25 mouse cellular contexts compared by ENCODE assay signal in genomic region chr3:16071906-16072305, GRCm38 (mm10).
DNase-seq lines count a peak whose midpoint lies in the region; ATAC-seq and TF ChIP-seq lines count a peak whose summit lies in the region.
"Had no signal": no experiment of that assay in that cellular context is flagged by ENCODE, and none has a peak within 500 bp of the region (broad histone marks: within the 10 kb centered on the region; RNA-seq: fewer than 3 reads in every experiment).

No protein-coding gene starts in this region.

- H3K4me3 ChIP-seq in megakaryocyte, embryonic 14.5 days (replicated peaks): peak overlapping the region; percentile 68
- peak overlapping the region; percentile 4; a peak in 2 of 4 replicates for H3K4me3 ChIP-seq in MEL (ENCODE audit: control insufficient read depth in 1 of 2, insufficient read depth in 1 of 2, low read depth in 2 of 2, low read length in 2 of 2)
- H3K4me3 ChIP-seq in cerebellum, adult 2 months (replicated peaks; ENCODE audit: insufficient read depth, low read depth, low read length): no peak overlapping the region
- H3K4me3 ChIP-seq: embryonic facial prominence, embryonic 13.5 days; embryonic facial prominence, embryonic 15.5 days; erythroblast, embryonic 14.5 days; forebrain, embryonic 10.5 days; forebrain, embryonic 12.5 days had no signal

- H3K4me1 ChIP-seq in megakaryocyte, embryonic 14.5 days: peaks cover 5% of the 10 kb centered on the region; the same call in 1 of the 2 replicates
- no peaks in the 10 kb centered on the region for H3K4me1 ChIP-seq in MEL (ENCODE audit: control insufficient read depth in 1 of 2, insufficient read depth in 2 of 2, low read length in 2 of 2)
- H3K4me1 ChIP-seq in cerebellum, adult 2 months (ENCODE audit: control insufficient read depth, insufficient read depth, low read length): no peaks in the 10 kb centered on the region
- H3K4me1 ChIP-seq: embryonic facial prominence, embryonic 13.5 days; embryonic facial prominence, embryonic 15.5 days; forebrain, embryonic 10.5 days; forebrain, embryonic 12.5 days had no signal

- H3K9me3 ChIP-seq in megakaryocyte, embryonic 14.5 days: 0 out of 2 replicates have a peak, but pooled peaks cover 2% of the 10 kb centered on the region
- H3K9me3 ChIP-seq in MEL (replicated peaks; ENCODE audit: insufficient read depth, low read length): no peaks in the 10 kb centered on the region
- H3K9me3 ChIP-seq: embryonic facial prominence, embryonic 13.5 days; embryonic facial prominence, embryonic 15.5 days; forebrain, embryonic 10.5 days; forebrain, embryonic 12.5 days; G1E had no signal

- DNase-seq in 3134 (ENCODE audit: extremely low read depth, insufficient read length, low spot score) (peak; percentile 29), 416B (ENCODE audit: low read depth) (peak; percentile 20), MEL (ENCODE audit: low read depth, low spot score) (no peak)
- no peak for DNase-seq in cerebellum, postnatal 14 days
- DNase-seq in cerebellum, adult 2 months: no peak
- DNase-seq in heart, postnatal 10 days: no peak
- DNase-seq: adrenal gland, adult 2 months; adrenal gland, postnatal 10 days; adrenal gland, postnatal 25 days; cerebellum, adult 11 months; cerebellum, adult 18-20 months; cerebellum, adult 9-10 months; cerebellum, postnatal 10 days; cerebellum, postnatal 36 days; embryo, embryonic 11 days had no signal

- H3K9ac ChIP-seq in MEL (ENCODE audit: control insufficient read depth, low read depth, low read length, poor library complexity, severe bottlenecking): no peak overlapping the region
- H3K9ac ChIP-seq: embryonic facial prominence, embryonic 13.5 days; embryonic facial prominence, embryonic 15.5 days; forebrain, embryonic 12.5 days had no signal

- TF ChIP-seq RAD21 in MEL (IDR thresholded peaks at IDR 0.05; ENCODE audit: low read depth, low read length): no peak

- H3K27me3 ChIP-seq in megakaryocyte, embryonic 14.5 days (replicated peaks): no peaks in the 10 kb centered on the region
- H3K27me3 ChIP-seq in MEL (ENCODE audit: control insufficient read depth in 1 of 2, insufficient read depth in 2 of 2, low read length in 2 of 2): no peaks in the 10 kb centered on the region
- no peaks in the 10 kb centered on the region for H3K27me3 ChIP-seq in cerebellum, adult 2 months (ENCODE audit: control insufficient read depth, insufficient read depth, low read length)
- H3K27me3 ChIP-seq: embryonic facial prominence, embryonic 13.5 days; embryonic facial prominence, embryonic 15.5 days; forebrain, embryonic 12.5 days had no signal

- TF ChIP-seq EP300 in MEL (IDR thresholded peaks at IDR 0.05; ENCODE audit: low read depth in 1 of 2, low read length in 2 of 2): no peak

- intact Hi-C loops in heart, postnatal 10 days (cut with DNase I): no loop called here

- ATAC-seq in megakaryocyte, adult 5-6 weeks (ENCODE audit: poor library complexity, severe bottlenecking): no peak
- ATAC-seq: forebrain, embryonic 14.5 days; forebrain, embryonic 16.5 days had no signal

- H3K27ac ChIP-seq in MEL (ENCODE audit: control insufficient read depth, low read depth, low read length): no peak overlapping the region
- no peak overlapping the region for H3K27ac ChIP-seq in cerebellum, adult 2 months (ENCODE audit: insufficient read depth, low read length)
- H3K27ac ChIP-seq: embryonic facial prominence, embryonic 13.5 days; embryonic facial prominence, embryonic 15.5 days; forebrain, embryonic 10.5 days; forebrain, embryonic 12.5 days had no signal

- H3K79me2 ChIP-seq in MEL (ENCODE audit: control insufficient read depth, insufficient read depth, low read length, poor library complexity): no peaks in the 10 kb centered on the region

- no peak for TF ChIP-seq CTCF in MEL (IDR thresholded peaks at IDR 0.05 in 2 of 3, conservative IDR thresholded peaks at IDR 0.05 in 1 of 3; ENCODE audit: control insufficient read depth in 1 of 3, insufficient read depth in 1 of 3, low read depth in 2 of 3, low read length in 3 of 3, poor library complexity in 1 of 3, severe bottlenecking in 1 of 3)
- no peak for TF ChIP-seq CTCF in cerebellum, adult 2 months (IDR thresholded peaks at IDR 0.05; ENCODE audit: borderline replicate concordance, insufficient read depth, low read depth, low read length)

- no peak for TF ChIP-seq POLR2A in MEL (IDR thresholded peaks at IDR 0.05; ENCODE audit: control insufficient read depth in 1 of 2, insufficient read depth in 1 of 2, low read depth in 1 of 2, low read length in 2 of 2, poor library complexity in 1 of 2)
- no peak for TF ChIP-seq POLR2A in cerebellum, adult 2 months (IDR thresholded peaks at IDR 0.05; ENCODE audit: borderline replicate concordance, insufficient read depth, low read length)

- WGBS in cerebellum, adult 2 months: 72% methylated on average over 13 of the region's 13 CpGs

- no peaks in the 10 kb centered on the region for H3K36me3 ChIP-seq in megakaryocyte, embryonic 14.5 days (replicated peaks; ENCODE audit: low read length)
- no peaks in the 10 kb centered on the region for H3K36me3 ChIP-seq in MEL (ENCODE audit: control insufficient read depth in 1 of 2, insufficient read depth in 2 of 2, low read length in 2 of 2)
- H3K36me3 ChIP-seq: embryonic facial prominence, embryonic 13.5 days; embryonic facial prominence, embryonic 15.5 days; forebrain, embryonic 10.5 days; forebrain, embryonic 12.5 days; G1E had no signal

TF ChIP-seq in MEL, 35 proteins besides CTCF, POLR2A, EP300 and RAD21:
- TF ChIP-seq ELF1 (IDR thresholded peaks at IDR 0.05; ENCODE audit: low read depth, low read length): no peak
- no peak for TF ChIP-seq ZKSCAN1 (IDR thresholded peaks at IDR 0.05; ENCODE audit: low read depth, low read length)
- TF ChIP-seq MEF2A (IDR thresholded peaks at IDR 0.05; ENCODE audit: extremely low read depth, insufficient replicate concordance, low read depth, low read length, poor library complexity, severe bottlenecking): no peak
- no peak for TF ChIP-seq E2F4 (IDR thresholded peaks at IDR 0.05; ENCODE audit: borderline replicate concordance, low read depth, low read length)
- no peak for TF ChIP-seq SMC3 (IDR thresholded peaks at IDR 0.05; ENCODE audit: low read depth, low read length)
- TF ChIP-seq BHLHE40 (IDR thresholded peaks at IDR 0.05; ENCODE audit: borderline replicate concordance, low read depth, low read length): no peak
- TF ChIP-seq USF1 (IDR thresholded peaks at IDR 0.05; ENCODE audit: low read depth, low read length): no peak
- TF ChIP-seq ZMIZ1 (IDR thresholded peaks at IDR 0.05; ENCODE audit: low read depth, low read length): no peak
- no peak for TF ChIP-seq MYB (IDR thresholded peaks at IDR 0.05; ENCODE audit: low read depth, low read length)

Comparison
In these comparisons a context has a peak if more than half of its experiments do, and no peak if none do; other contexts are left out.
1. DNase-seq: peak in 3134 (single experiment) and 416B (single experiment); none in MEL (single experiment), cerebellum, postnatal 14 days (0 of 2), cerebellum, adult 2 months (0 of 2) and heart, postnatal 10 days (0 of 2).